Mouse (Mus musculus): ENCODE measurements at regions not wholly inside any gene's neighbourhood (a gene's known extent, or its start where the extent isn't known, plus 50 kb on each side); places are given as distances from the start of the nearest gene placed in this dataset.
A peak's percentile ranks its signal among the peaks of the same experiment; 100 is the strongest.
"Not testable (repeated sequence)": the region's sequence is repeated elsewhere in the genome, so short reads cannot be mapped to it uniquely, and the experiment has no call there.

- peak; percentile 2 for DNase-seq (ENCODE audit: low spot score in 2 of 2)
Observed at GRCm38 (mm10) chr2:100252006-100252405, 1372.5 kb upstream of the Rag2 start.

DNA sequence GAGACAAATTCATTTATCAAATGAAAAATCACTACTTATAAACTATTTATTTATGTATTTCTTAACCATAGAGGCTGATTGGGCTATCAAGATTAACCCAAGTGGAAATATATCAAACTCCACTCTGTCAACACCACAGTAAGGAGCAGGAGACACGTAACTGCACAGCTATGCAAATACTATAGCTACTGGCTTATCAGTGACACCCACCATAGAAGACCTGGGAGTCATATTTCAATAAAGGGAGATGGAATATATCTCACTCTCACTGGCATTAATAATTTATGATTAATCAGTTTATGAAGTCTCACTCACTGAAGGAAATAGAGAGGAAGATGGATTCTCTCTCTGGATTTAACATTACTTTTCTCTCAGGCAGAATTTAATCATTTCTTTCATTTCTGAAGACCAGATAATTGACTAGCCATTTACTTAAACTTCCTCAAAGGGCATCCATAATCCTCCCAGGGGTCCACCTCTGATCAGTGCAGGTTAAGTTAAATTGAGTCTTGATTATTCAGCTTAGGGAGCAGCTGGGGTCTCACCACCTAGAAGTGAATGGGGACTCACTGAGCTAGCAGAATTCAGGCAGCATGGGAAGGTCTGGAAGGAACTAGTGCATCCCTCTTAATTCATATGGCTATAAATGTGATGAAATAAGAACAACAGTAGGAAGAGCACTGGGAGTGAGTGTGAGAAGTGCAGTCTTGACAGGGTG is 1365.2 kb upstream of the Rag2 start:
- DNase-seq (ENCODE audit: low spot score in 2 of 2), result no peak

GRCm38 (mm10) chr2:100306516-100306915 is 1318.0 kb upstream of the Rag2 start:
- no peak for DNase-seq (ENCODE audit: low spot score in 2 of 2)

DNA sequence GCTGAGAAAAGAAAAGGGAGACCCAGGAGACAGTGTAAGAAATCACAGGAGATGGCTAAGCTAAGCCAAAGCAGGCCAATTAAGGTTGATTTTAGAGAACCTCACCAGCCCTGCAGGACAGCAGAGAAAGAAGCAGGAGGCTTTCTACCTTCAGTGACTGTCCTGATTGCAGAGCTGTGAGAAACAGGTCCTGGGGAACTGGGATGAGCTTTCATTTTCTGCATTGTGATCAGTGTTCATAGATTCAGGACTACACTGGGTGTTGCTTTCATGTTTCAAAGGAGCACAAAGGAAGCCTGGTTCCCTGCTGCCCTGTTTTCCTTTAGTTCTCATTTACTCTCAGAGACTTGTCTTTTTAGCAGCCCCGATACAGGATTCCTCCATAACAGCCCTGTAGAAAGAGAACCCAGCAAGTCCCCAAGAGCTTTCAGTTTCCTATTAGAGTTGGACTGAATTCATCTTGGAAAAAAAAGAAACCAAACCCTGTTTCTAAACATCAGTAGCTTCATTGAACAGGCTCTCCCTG is 1311.7 kb upstream of the Rag2 start:
- peak; percentile 3 to 24 for DNase-seq (ENCODE audit: low spot score in 2 of 2)

DNA sequence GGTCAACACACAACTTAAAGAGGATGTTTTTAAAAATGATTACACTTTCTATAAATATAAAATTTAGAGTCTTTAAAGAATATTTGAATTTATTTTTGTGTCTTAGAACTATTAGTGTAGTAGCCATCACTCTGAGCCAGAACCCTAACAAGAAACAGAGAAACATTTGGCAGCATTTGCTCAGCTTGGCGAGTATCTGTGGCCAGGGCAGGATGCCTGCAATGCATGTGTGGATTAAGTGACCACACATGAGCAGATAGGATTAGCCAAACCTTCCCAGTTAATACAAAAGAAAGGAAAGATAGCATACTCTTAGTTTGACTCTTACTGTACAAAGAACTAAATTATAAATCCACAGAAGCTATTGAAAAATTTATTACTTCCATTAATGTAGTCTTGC is 1304.1 kb upstream of the Rag2 start:
- DNase-seq (ENCODE audit: low spot score in 2 of 2), result no peak

- DNase-seq (ENCODE audit: low spot score in 2 of 2), result no peak
Observed at GRCm38 (mm10) chr2:100340713-100341112, 1283.8 kb upstream of the Rag2 start.

GRCm38 (mm10) chr2:100344921-100345425 is 1279.5 kb upstream of the Rag2 start:
- DNase-seq (ENCODE audit: low spot score in 2 of 2), result no peak

DNA sequence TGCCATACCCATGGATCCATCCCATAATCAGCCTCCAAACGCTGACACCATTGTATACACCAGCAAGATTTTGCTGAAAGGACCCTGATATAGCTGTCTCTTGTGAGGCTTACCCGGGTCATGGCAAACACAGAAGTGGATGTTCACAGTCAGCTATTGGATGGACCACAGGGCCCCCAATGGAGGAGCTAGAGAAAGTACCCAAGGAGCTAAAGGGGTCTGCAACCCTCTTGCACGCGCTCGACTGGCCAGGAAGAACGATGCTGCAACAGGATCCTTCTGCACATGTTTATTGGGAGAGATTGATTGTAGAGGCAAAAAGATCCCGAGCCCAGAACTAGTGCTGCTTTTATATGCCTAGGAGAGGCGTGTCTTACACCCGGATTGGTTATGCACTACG is 1258.9 kb upstream of the Rag2 start:
- not testable (repeated sequence) for DNase-seq (ENCODE audit: low spot score in 2 of 2)

GRCm38 (mm10) chr2:100399776-100400175 is 1224.7 kb upstream of the Rag2 start:
- no peak for DNase-seq (ENCODE audit: low spot score in 2 of 2)

DNA sequence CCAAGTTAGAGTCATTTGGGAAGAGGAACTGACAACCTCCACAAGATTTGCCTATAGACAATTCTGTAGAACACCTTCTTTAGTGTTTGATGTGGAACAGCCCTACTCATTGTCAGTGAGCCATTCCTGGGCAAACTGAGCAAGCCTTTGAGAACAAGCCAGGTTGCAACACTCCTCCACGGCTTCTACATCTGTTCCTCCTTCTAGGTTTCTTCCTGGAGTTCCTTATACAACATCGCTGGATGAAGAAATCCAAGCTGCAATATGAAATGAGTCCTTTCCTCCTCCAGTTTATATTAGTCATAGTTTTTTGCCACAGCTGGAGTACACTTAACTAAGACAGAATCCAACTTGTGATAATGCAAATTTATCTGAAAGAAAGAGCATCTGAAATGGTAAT is 1197.9 kb upstream of the Rag2 start:
- peak; percentile 6 to 7 for DNase-seq (ENCODE audit: low spot score in 2 of 2)

- no peak for DNase-seq (ENCODE audit: low spot score in 2 of 2)
Observed at GRCm38 (mm10) chr2:100434991-100435390, 1189.5 kb upstream of the Rag2 start.

GRCm38 (mm10) chr2:100445868-100446267 is 1178.7 kb upstream of the Rag2 start:
- no peak for DNase-seq (ENCODE audit: low spot score in 2 of 2)

GRCm38 (mm10) chr2:100446332-100446731 is 1178.2 kb upstream of the Rag2 start:
- DNase-seq (ENCODE audit: low spot score in 2 of 2), result no peak

- not testable (repeated sequence) for DNase-seq (ENCODE audit: low spot score in 2 of 2)
Observed at GRCm38 (mm10) chr2:100459641-100460040, 1164.9 kb upstream of the Rag2 start.

- not testable (repeated sequence) for DNase-seq (ENCODE audit: low spot score in 2 of 2)
Observed at GRCm38 (mm10) chr2:100486229-100486628, 1138.3 kb upstream of the Rag2 start.

GRCm38 (mm10) chr2:100505114-100505513 is 1119.4 kb upstream of the Rag2 start:
- DNase-seq (ENCODE audit: low spot score in 2 of 2), result not testable (repeated sequence)
